Mouse (Mus musculus): ENCODE measurements at regions not wholly inside any gene's neighbourhood (a gene's known extent, or its start where the extent isn't known, plus 50 kb on each side); places are given as distances from the start of the nearest gene placed in this dataset.

DNA sequence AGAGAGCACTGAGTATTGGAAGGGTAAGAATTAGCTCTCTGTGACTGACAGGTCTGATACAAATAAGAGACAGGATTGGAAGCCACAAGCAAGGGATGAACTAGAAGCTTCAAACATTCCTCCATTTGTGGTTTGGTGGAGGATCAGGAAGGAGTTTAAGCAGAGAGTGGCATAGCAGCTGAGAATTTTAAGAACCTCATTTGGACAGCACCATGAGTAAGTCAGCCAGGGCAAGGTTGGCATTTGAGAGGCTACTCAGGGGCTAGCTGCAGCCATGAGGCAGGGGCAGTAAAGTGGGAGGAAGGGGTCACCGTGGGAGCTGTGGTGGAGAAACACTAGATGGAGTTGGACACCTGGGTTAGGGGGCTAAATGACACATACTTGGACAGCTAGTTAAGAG lies 56.2 kb upstream of the Kif2a start:
- in situ Hi-C loops (cut with MboI; ENCODE audit: low pct_unique_long_range_greater_than_20kb in 1 of 2, low sequenced_read_pairs in 2 of 2, unreplicated experiment in 1 of 2), result no loop called here

DNA sequence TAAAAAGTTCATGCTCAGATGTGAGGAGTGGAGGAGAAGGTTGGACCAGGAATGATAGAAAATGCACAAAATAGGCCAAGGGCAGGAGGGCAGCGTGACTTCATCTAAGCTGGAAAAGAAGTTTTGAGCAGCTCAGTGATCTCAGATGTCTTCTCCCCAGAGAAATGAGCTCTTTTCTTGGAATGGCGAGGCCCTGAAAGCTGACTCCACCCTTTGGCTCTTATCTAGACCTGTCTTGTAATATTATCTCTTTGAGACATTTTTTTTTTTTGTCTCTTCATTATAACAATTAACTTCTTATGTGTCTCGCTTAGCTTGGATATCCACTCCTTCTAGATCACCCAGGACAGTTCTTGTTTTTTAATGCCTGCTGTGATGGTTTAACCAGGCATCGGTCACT lies 53.0 kb upstream of the Kif2a start:
- in situ Hi-C loops (cut with MboI; ENCODE audit: low pct_unique_long_range_greater_than_20kb in 1 of 2, low sequenced_read_pairs in 2 of 2, unreplicated experiment in 1 of 2), result no loop called here

DNA sequence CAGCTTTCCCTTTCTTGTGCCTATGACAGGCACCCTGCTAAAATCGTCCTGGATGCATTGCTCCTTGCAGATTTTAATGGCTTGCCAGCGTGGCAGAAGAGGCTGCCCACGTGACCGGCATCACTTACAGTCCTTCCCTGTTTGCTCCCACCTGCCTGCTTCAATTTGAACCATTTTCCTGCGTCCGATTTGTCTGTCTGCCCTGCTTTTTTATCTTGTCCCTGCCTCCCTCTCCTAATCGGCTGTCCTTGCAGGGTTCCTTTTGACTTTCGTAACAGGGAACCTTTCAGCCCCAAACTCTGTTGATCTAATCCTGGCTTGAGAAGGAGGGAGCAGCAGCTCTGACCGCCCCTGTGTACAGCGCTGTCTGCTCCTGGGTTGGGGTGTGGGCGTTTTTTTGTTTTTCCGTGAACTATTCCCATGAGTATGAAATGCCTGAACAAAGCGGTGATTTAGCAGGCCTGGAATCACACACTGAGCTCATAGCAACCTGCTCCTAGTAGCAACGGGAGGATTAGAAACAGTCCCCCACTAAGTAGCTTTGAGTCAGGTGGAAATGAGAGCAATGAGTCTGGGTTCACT lies 51.2 kb upstream of the Kif2a start:
- in situ Hi-C loops (cut with MboI; ENCODE audit: low pct_unique_long_range_greater_than_20kb in 1 of 2, low sequenced_read_pairs in 2 of 2, unreplicated experiment in 1 of 2), result no loop called here

DNA sequence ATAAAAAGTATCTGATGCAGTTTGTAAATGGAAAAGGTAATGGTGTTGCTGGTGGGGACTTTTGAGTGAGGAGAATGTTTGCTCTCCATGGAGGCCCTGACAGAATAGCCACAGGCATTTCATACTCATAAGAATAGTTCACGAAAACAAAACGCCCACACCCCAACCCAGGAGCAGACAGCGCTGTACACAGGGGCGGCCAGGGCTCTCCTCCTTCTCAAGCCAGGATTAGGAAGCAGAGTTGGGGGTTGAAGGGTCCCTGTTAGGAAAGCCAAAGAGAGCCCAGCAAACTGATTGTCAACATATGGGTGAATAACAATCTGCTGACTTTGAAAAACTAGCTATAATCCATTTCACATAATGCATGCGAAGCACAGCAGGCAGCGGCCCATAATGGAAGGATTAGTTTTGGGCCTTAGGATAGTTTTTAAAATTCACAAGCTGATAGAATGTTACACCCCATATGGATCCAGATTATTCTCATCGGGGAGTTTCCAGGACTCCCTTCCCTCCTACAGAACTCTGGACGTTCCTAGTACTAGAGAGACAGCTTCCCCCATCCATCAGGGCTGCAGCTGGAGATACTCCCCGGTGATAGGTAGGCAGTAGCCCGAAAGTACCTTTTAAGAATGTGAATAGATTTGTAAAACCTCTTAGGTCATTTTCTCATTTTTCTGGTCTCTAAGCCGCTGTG lies 50.6 kb upstream of the Kif2a start:
- in situ Hi-C loops (cut with MboI; ENCODE audit: low pct_unique_long_range_greater_than_20kb in 1 of 2, low sequenced_read_pairs in 2 of 2, unreplicated experiment in 1 of 2), result no loop called here

Measured in mouse embryonic stem cell (cell line).